Mouse (Mus musculus) kidney, embryonic 16.5 days (tissue): ENCODE data around the gene Zbtb18. TPM values are rescaled to one million over a fixed set of nuclear protein-coding genes. Genes with fewer than 3 reads are reported as not detected.
A peak's percentile ranks its signal among the peaks of the same experiment; 100 is the strongest.

Experiments used
- ATAC-seq: fragments of 200-750 bp; cut with Nextera tagmentation; 2 replicates; pipeline ENCODE4 v1.8.0; 2017; ENCODE audit warnings: moderate TSS enrichment; ENCODE audit not compliant: low FRiP score, low TSS enrichment
- H3K27ac ChIP-seq: fragments of 300-500 bp; sonication (generic); 2 replicates; pipeline ENCODE4 v1.5.1; 2014; ENCODE audit warnings: low read length
- H3K27me3 ChIP-seq: fragments of 300-500 bp; sonication (generic); 2 replicates; pipeline ENCODE4 v1.6.1; 2014; ENCODE audit warnings: low read length, control low read depth, mixed read lengths; ENCODE audit not compliant: insufficient read depth
- H3K36me3 ChIP-seq: fragments of 300-500 bp; sonication (generic); 2 replicates; pipeline ENCODE4 v1.6.1; 2014; ENCODE audit warnings: low read length, control low read depth, mixed read lengths; ENCODE audit not compliant: insufficient read depth
- H3K4me1 ChIP-seq: fragments of 300-500 bp; sonication (generic); 2 replicates; pipeline ENCODE4 v1.6.1; 2014; ENCODE audit warnings: low read length, control low read depth, mixed read lengths; ENCODE audit not compliant: insufficient read depth
- H3K4me2 ChIP-seq: fragments of 300-500 bp; sonication (generic); replicated peaks from 2 replicates; pipeline ENCODE4 v1.6.1; 2014; ENCODE audit warnings: low read depth, low read length
- H3K4me3 ChIP-seq: fragments of 300-500 bp; sonication (generic); 2 replicates; pipeline ENCODE4 v1.5.1; 2014; ENCODE audit warnings: mild to moderate bottlenecking, low read length
- H3K9ac ChIP-seq: fragments of 300-500 bp; sonication (generic); replicated peaks from 2 replicates; pipeline ENCODE4 v1.6.1; 2014; ENCODE audit warnings: low read length
- H3K9me3 ChIP-seq: fragments of 300-500 bp; sonication (generic); 2 replicates; pipeline ENCODE4 v1.6.1; 2016; ENCODE audit warnings: low read length, control low read depth
- WGBS: fragments of 180-500 bp; shearing (Covaris S2); extraction: QIAGEN DNeasy Blood & Tissue Kit; methylation state at CpG from one replicate; pipeline ENCODE4 v1.1.7; 2014; 5-methylcytosine and 5-hydroxymethylcytosine counted together
- polyA plus RNA-seq: library from polyadenylated mRNA; unstranded; fragments of >200 nt; fragmentation: Nextera tagmentation; extraction: Ambion mirVana; gene quantifications from 2 replicates; pipeline ENCODE4 v1.2.1, GENCODE M21; 2015

Zbtb18 gene
- polyA plus RNA-seq, 1 experiment from 2014 or later, result 1.4 TPM

- Histone ChIP-seq H3K27me3 (no peaks in the 10 kb centered on the region), H3K4me2 (no peak overlapping the region), H3K4me3 (no peak overlapping the region), H3K36me3 (no peaks in the 10 kb centered on the region), H3K4me1 (no peaks in the 10 kb centered on the region), H3K27ac (no peak overlapping the region), H3K9me3 (no peaks in the 10 kb centered on the region), H3K9ac (no peak overlapping the region)
- ATAC-seq, result no peak
- WGBS, result 66% methylated on average over 14 of the region's 14 CpGs
Measured at GRCm38 (mm10) chr1:177428338-177428737, 13.8 kb upstream of the Zbtb18 start.

- no peaks in the 10 kb centered on the region for H3K36me3 ChIP-seq
- no peak overlapping the region for H3K4me3 ChIP-seq
- ATAC-seq, result no peak
- no peaks in the 10 kb centered on the region for H3K4me1 ChIP-seq
- H3K9ac ChIP-seq, result no peak overlapping the region
- 81% methylated on average over 4 of the region's 4 CpGs for WGBS
- H3K27me3 ChIP-seq, result no peaks in the 10 kb centered on the region
- no peak overlapping the region for H3K27ac ChIP-seq
- H3K4me2 ChIP-seq, result no peak overlapping the region
- H3K9me3 ChIP-seq, result no peaks in the 10 kb centered on the region
Measured at GRCm38 (mm10) chr1:177429067-177429466, 13.1 kb upstream of the Zbtb18 start.

- H3K9me3 ChIP-seq, result no peaks in the 10 kb centered on the region
- 13% methylated on average over 1 of the region's 2 CpGs for WGBS
- no peak overlapping the region for H3K27ac ChIP-seq
- no peaks in the 10 kb centered on the region for H3K27me3 ChIP-seq
- ATAC-seq, result no peak
- peak overlapping the region; percentile 82 for H3K4me2 ChIP-seq
- no peak overlapping the region for H3K9ac ChIP-seq
- H3K4me3 ChIP-seq, result no peak overlapping the region
- peaks cover 26% of the 10 kb centered on the region for H3K4me1 ChIP-seq
- no peaks in the 10 kb centered on the region for H3K36me3 ChIP-seq
Measured at GRCm38 (mm10) chr1:177440411-177440810, 1.7 kb upstream of the Zbtb18 start.

GRCm38 (mm10) chr1:177440981-177441491 is 1.1 kb upstream of the Zbtb18 start:
- H3K4me1 ChIP-seq, result peaks cover 31% of the 10 kb centered on the region
- ATAC-seq, result no peak
- H3K9ac ChIP-seq, result peak overlapping the region; percentile 74
- no peaks in the 10 kb centered on the region for H3K36me3 ChIP-seq
- H3K27ac ChIP-seq, result peak overlapping the region; percentile 98
- WGBS, result 0% methylated on average over 6 of the region's 6 CpGs
- H3K27me3 ChIP-seq, result no peaks in the 10 kb centered on the region
- no peaks in the 10 kb centered on the region for H3K9me3 ChIP-seq
- H3K4me3 ChIP-seq, result peak overlapping the region; percentile 64
- H3K4me2 ChIP-seq, result peak overlapping the region; percentile 82

- Histone ChIP-seq H3K4me3 (peak overlapping the region; percentile 64), H3K9ac (peak overlapping the region; percentile 74), H3K27ac (peak overlapping the region; percentile 98), H3K9me3 (no peaks in the 10 kb centered on the region), H3K36me3 (no peaks in the 10 kb centered on the region), H3K4me2 (peak overlapping the region; percentile 82), H3K4me1 (peaks cover 32% of the 10 kb centered on the region), H3K27me3 (no peaks in the 10 kb centered on the region)
- peak; percentile 99 for ATAC-seq
- under 1% methylated on average over 77 of the region's 87 CpGs for WGBS
Measured at GRCm38 (mm10) chr1:177441492-177442195, 507 bp upstream of the Zbtb18 start.

- H3K9me3 ChIP-seq, result no peaks in the 10 kb centered on the region
- H3K27me3 ChIP-seq, result no peaks in the 10 kb centered on the region
- no peak for ATAC-seq
- peak overlapping the region; percentile 91 for H3K9ac ChIP-seq
- peak overlapping the region; percentile 95; the same call in 1 of the 2 replicates for H3K27ac ChIP-seq
- WGBS, result under 1% methylated on average over 45 of the region's 62 CpGs
- H3K36me3 ChIP-seq, result peaks cover 9% of the 10 kb centered on the region
- peaks cover 36% of the 10 kb centered on the region for H3K4me1 ChIP-seq
- H3K4me2 ChIP-seq, result peak overlapping the region; percentile 81
- H3K4me3 ChIP-seq, result peak overlapping the region; percentile 64
Measured at GRCm38 (mm10) chr1:177442821-177443723, 921 bp downstream of the Zbtb18 start.

- Histone ChIP-seq H3K27ac (no peak overlapping the region), H3K27me3 (no peaks in the 10 kb centered on the region), H3K36me3 (peaks cover 13% of the 10 kb centered on the region), H3K9ac (peak overlapping the region; percentile 91), H3K9me3 (no peaks in the 10 kb centered on the region), H3K4me3 (peak overlapping the region; percentile 64), H3K4me1 (peaks cover 36% of the 10 kb centered on the region), H3K4me2 (peak overlapping the region; percentile 81)
- ATAC-seq, result no peak
- 43% methylated on average over 9 of the region's 9 CpGs for WGBS
Measured at GRCm38 (mm10) chr1:177443724-177444482, 1.8 kb downstream of the Zbtb18 start.

GRCm38 (mm10) chr1:177444483-177444810 is 2.3 kb downstream of the Zbtb18 start:
- Histone ChIP-seq H3K4me1 (peaks cover 36% of the 10 kb centered on the region), H3K9me3 (no peaks in the 10 kb centered on the region), H3K27me3 (no peaks in the 10 kb centered on the region), H3K4me2 (peak overlapping the region; percentile 81), H3K36me3 (peaks cover 13% of the 10 kb centered on the region), H3K27ac (no peak overlapping the region), H3K9ac (no peak overlapping the region), H3K4me3 (peak overlapping the region; percentile 64; the same call in 1 of the 2 replicates)
- WGBS, result 25% methylated on average over 3 of the region's 3 CpGs
- ATAC-seq, result no peak

GRCm38 (mm10) chr1:177444941-177445340 is 2.8 kb downstream of the Zbtb18 start:
- Histone ChIP-seq H3K4me1 (peaks cover 36% of the 10 kb centered on the region), H3K4me3 (no peak overlapping the region), H3K27ac (no peak overlapping the region), H3K9ac (no peak overlapping the region), H3K27me3 (no peaks in the 10 kb centered on the region), H3K9me3 (no peaks in the 10 kb centered on the region), H3K4me2 (no peak overlapping the region), H3K36me3 (peaks cover 13% of the 10 kb centered on the region)
- no peak for ATAC-seq
- WGBS, result 56% methylated on average over 5 of the region's 5 CpGs
